Mouse (Mus musculus): ENCODE data around the gene Rbm15. TPM values are rescaled to one million over a fixed set of nuclear protein-coding genes. Genes with fewer than 3 reads are reported as not detected.

Gene Rbm15
- 11.1 TPM for polyA plus RNA-seq (2021)

- no peaks in the 10 kb centered on the region for H3K27me3 ChIP-seq
- TF ChIP-seq CTCF (IDR thresholded peaks at IDR 0.05) = no peak
- ChIA-PET POLR2A (interaction anchor here (0.6 to 2.3 kb wide), 4 partner anchors 9 to 217 kb away, joined by 3 to 8 read pairs (median 4); partner anchors contain the start of gene Lamtor5), CTCF (interaction anchor here (0.9 to 2.1 kb wide), 8 partner anchors 10 to 216 kb away, joined by 3 to 9 read pairs (median 4); no protein-coding TSS in a partner anchor)
- DNase-seq (ENCODE audit: low read depth, low spot score) (peak; percentile 100), ATAC-seq (peak; percentile 87)
- in situ Hi-C loops (cut with MboI; ENCODE audit: low pct_unique_long_range_greater_than_20kb) = no loop called here
Observed at GRCm38 (mm10) chr3:107333381-107334201, at the start of gene Rbm15. Gene Rbm15, minus strand, starts transcription at chr3:107333673.

GRCm38 (mm10) chr3:107379422-107379821 lies 45.9 kb upstream of the Rbm15 start:
- peak; percentile 80 for TF ChIP-seq CTCF (IDR thresholded peaks at IDR 0.05)
- in situ Hi-C loops (cut with MboI; ENCODE audit: low pct_unique_long_range_greater_than_20kb) = no loop called here
- POLR2A ChIA-PET = no interaction called here
- peaks cover 11% of the 10 kb centered on the region for H3K27me3 ChIP-seq
- CTCF ChIA-PET = interaction anchor here (1.0 to 4.7 kb wide), 9 partner anchors 8 to 103 kb away, joined by 3 to 24 read pairs (median 8); partner anchors contain the start of gene Lamtor5
- ATAC-seq = peak; percentile 52
- DNase-seq (ENCODE audit: low read depth, low spot score) = no peak

- in situ Hi-C loops (cut with MboI; ENCODE audit: low pct_unique_long_range_greater_than_20kb) = no loop called here
- ATAC-seq (no peak), DNase-seq (ENCODE audit: low read depth, low spot score) (no peak)
- H3K27me3 ChIP-seq = peaks cover 11% of the 10 kb centered on the region
- CTCF ChIA-PET = interaction anchor here (1.3 to 4.7 kb wide), 7 partner anchors 9 to 102 kb away, joined by 3 to 24 read pairs (median 8); no protein-coding TSS in a partner anchor
- TF ChIP-seq CTCF (IDR thresholded peaks at IDR 0.05) = no peak
- POLR2A ChIA-PET = interaction anchor here (1.8 kb wide), 1 partner anchor 9 kb away, joined by 4 read pairs; no protein-coding TSS in a partner anchor
Observed at GRCm38 (mm10) chr3:107378626-107379025, 45.2 kb upstream of the Rbm15 start.

GRCm38 (mm10) chr3:107374948-107375664 lies 41.6 kb upstream of the Rbm15 start:
- H3K27me3 ChIP-seq = peaks cover 21% of the 10 kb centered on the region
- TF ChIP-seq CTCF (IDR thresholded peaks at IDR 0.05) = no peak
- ChIA-PET POLR2A (interaction anchor here (0.7 to 1.4 kb wide), 2 partner anchors 17 to 77 kb away, joined by 3 to 4 read pairs; no protein-coding TSS in a partner anchor), CTCF (interaction anchor here (1.0 to 1.9 kb wide), 9 partner anchors 8 to 88 kb away, joined by 3 to 6 read pairs (median 4); no protein-coding TSS in a partner anchor)
- no peak for ATAC-seq
- in situ Hi-C loops (cut with MboI; ENCODE audit: low pct_unique_long_range_greater_than_20kb) = no loop called here
- DNase-seq (ENCODE audit: low read depth, low spot score) = no peak

GRCm38 (mm10) chr3:107369156-107369555 lies 35.7 kb upstream of the Rbm15 start:
- ChIA-PET POLR2A (interaction anchor here (1.4 kb wide), 1 partner anchor 9 kb away, joined by 4 read pairs; no protein-coding TSS in a partner anchor), CTCF (interaction anchor here (1.5 to 5.1 kb wide), 3 partner anchors 10 to 93 kb away, joined by 3 to 24 read pairs (median 6); no protein-coding TSS in a partner anchor)
- in situ Hi-C loops (cut with MboI; ENCODE audit: low pct_unique_long_range_greater_than_20kb) = no loop called here
- DNase-seq (ENCODE audit: low read depth, low spot score) (no peak), ATAC-seq (no peak)
- peaks cover 25% of the 10 kb centered on the region for H3K27me3 ChIP-seq
- no peak for TF ChIP-seq CTCF (IDR thresholded peaks at IDR 0.05)

GRCm38 (mm10) chr3:107367938-107368599 lies 34.6 kb upstream of the Rbm15 start:
- ChIA-PET POLR2A (no interaction called here), CTCF (interaction anchor here (0.7 to 5.1 kb wide), 2 partner anchors 11 to 68 kb away, joined by 3 to 24 read pairs; no protein-coding TSS in a partner anchor)
- no peak for DNase-seq (ENCODE audit: low read depth, low spot score)
- TF ChIP-seq CTCF (IDR thresholded peaks at IDR 0.05) = no peak
- in situ Hi-C loops (cut with MboI; ENCODE audit: low pct_unique_long_range_greater_than_20kb) = no loop called here
- ATAC-seq = no peak
- H3K27me3 ChIP-seq = peaks cover 22% of the 10 kb centered on the region

- in situ Hi-C loops (cut with MboI; ENCODE audit: low pct_unique_long_range_greater_than_20kb) = no loop called here
- ATAC-seq = peak; percentile 12
- peaks cover 7% of the 10 kb centered on the region for H3K27me3 ChIP-seq
- POLR2A ChIA-PET = no interaction called here
- no peak for TF ChIP-seq CTCF (IDR thresholded peaks at IDR 0.05)
- CTCF ChIA-PET = interaction anchor here (1.3 to 5.1 kb wide), 3 partner anchors 9 to 109 kb away, joined by 3 to 24 read pairs (median 5); no protein-coding TSS in a partner anchor
- no peak for DNase-seq (ENCODE audit: low read depth, low spot score)
Observed at GRCm38 (mm10) chr3:107365341-107365740, 31.9 kb upstream of the Rbm15 start.

- ChIA-PET POLR2A (no interaction called here), CTCF (interaction anchor here (1.1 to 1.3 kb wide), 3 partner anchors 56 to 158 kb away, joined by 3 to 6 read pairs (median 3); no protein-coding TSS in a partner anchor)
- H3K27me3 ChIP-seq = no peaks in the 10 kb centered on the region
- TF ChIP-seq CTCF (IDR thresholded peaks at IDR 0.05) = no peak
- ATAC-seq (no peak), DNase-seq (ENCODE audit: low read depth, low spot score) (no peak)
- in situ Hi-C loops (cut with MboI; ENCODE audit: low pct_unique_long_range_greater_than_20kb) = no loop called here
Observed at GRCm38 (mm10) chr3:107363391-107363790, 29.9 kb upstream of the Rbm15 start.

- POLR2A ChIA-PET = no interaction called here
- DNase-seq (ENCODE audit: low read depth, low spot score) = no peak
- CTCF ChIA-PET = interaction anchor here (1.2 to 3.3 kb wide), 3 partner anchors 94 to 102 kb away, joined by 4 to 34 read pairs (median 4); no protein-coding TSS in a partner anchor
- no peak for TF ChIP-seq CTCF (IDR thresholded peaks at IDR 0.05)
- in situ Hi-C loops (cut with MboI; ENCODE audit: low pct_unique_long_range_greater_than_20kb) = no loop called here
- ATAC-seq = no peak
- no peaks in the 10 kb centered on the region for H3K27me3 ChIP-seq
Observed at GRCm38 (mm10) chr3:107360341-107360740, 26.9 kb upstream of the Rbm15 start.

Data from Patski (cell line).